Mouse (Mus musculus): ENCODE measurements around the gene Cpd. TPM values are rescaled to one million over a fixed set of nuclear protein-coding genes. Genes with fewer than 3 reads are reported as not detected.

The Cpd gene
- 10 to 100 TPM; 57.7 to 62.8 TPM for total RNA-seq (2021)

GRCm38 (mm10) chr11:76846878-76847222 is at the start of gene Cpd:
Gene Cpd, minus strand, starts transcription at chr11:76847018.
- peak; percentile 86 to 90 for DNase-seq (ENCODE audit: extremely low spot score in 1 of 2, low spot score in 1 of 2)

- DNase-seq (ENCODE audit: extremely low spot score in 1 of 2, low spot score in 1 of 2) = no peak
These were observed 49.5 kb upstream of the Cpd start for GRCm38 (mm10) chr11:76896360-76896759.

- no peak for DNase-seq (ENCODE audit: extremely low spot score in 1 of 2, low spot score in 1 of 2)
These were observed 47.4 kb upstream of the Cpd start for GRCm38 (mm10) chr11:76894240-76894639.

GRCm38 (mm10) chr11:76893570-76893969 is 46.8 kb upstream of the Cpd start:
- DNase-seq (ENCODE audit: extremely low spot score in 1 of 2, low spot score in 1 of 2) = no peak

- no peak for DNase-seq (ENCODE audit: extremely low spot score in 1 of 2, low spot score in 1 of 2)
These were observed 46.2 kb upstream of the Cpd start for GRCm38 (mm10) chr11:76892972-76893371.

- no peak for DNase-seq (ENCODE audit: extremely low spot score in 1 of 2, low spot score in 1 of 2)
These were observed 45.0 kb upstream of the Cpd start for GRCm38 (mm10) chr11:76891738-76892349.

GRCm38 (mm10) chr11:76891171-76891570 is 44.4 kb upstream of the Cpd start:
- DNase-seq (ENCODE audit: extremely low spot score in 1 of 2, low spot score in 1 of 2) = no peak

GRCm38 (mm10) chr11:76889339-76890164 is 42.7 kb upstream of the Cpd start:
- no peak for DNase-seq (ENCODE audit: extremely low spot score in 1 of 2, low spot score in 1 of 2)

GRCm38 (mm10) chr11:76884451-76884850 is 37.6 kb upstream of the Cpd start:
- no peak for DNase-seq (ENCODE audit: extremely low spot score in 1 of 2, low spot score in 1 of 2)

GRCm38 (mm10) chr11:76879816-76880215 is 33.0 kb upstream of the Cpd start:
- no peak for DNase-seq (ENCODE audit: extremely low spot score in 1 of 2, low spot score in 1 of 2)

- DNase-seq (ENCODE audit: extremely low spot score in 1 of 2, low spot score in 1 of 2) = no peak
These were observed 27.9 kb upstream of the Cpd start for GRCm38 (mm10) chr11:76874766-76875165.

- DNase-seq (ENCODE audit: extremely low spot score in 1 of 2, low spot score in 1 of 2) = no peak
These were observed 27.0 kb upstream of the Cpd start for GRCm38 (mm10) chr11:76873865-76874264.

GRCm38 (mm10) chr11:76872556-76873234 is 25.9 kb upstream of the Cpd start:
- no peak for DNase-seq (ENCODE audit: extremely low spot score in 1 of 2, low spot score in 1 of 2)

- DNase-seq (ENCODE audit: extremely low spot score in 1 of 2, low spot score in 1 of 2) = no peak
These were observed 14.4 kb upstream of the Cpd start for GRCm38 (mm10) chr11:76861185-76861584.

- DNase-seq (ENCODE audit: extremely low spot score in 1 of 2, low spot score in 1 of 2) = no peak
These were observed 12.4 kb upstream of the Cpd start for GRCm38 (mm10) chr11:76859261-76859660.

- DNase-seq (ENCODE audit: extremely low spot score in 1 of 2, low spot score in 1 of 2) = no peak
These were observed 12.0 kb upstream of the Cpd start for GRCm38 (mm10) chr11:76858781-76859180.

GRCm38 (mm10) chr11:76857111-76857510 is 10.3 kb upstream of the Cpd start:
- DNase-seq (ENCODE audit: extremely low spot score in 1 of 2, low spot score in 1 of 2) = no peak

GRCm38 (mm10) chr11:76856601-76857000 is 9.8 kb upstream of the Cpd start:
- no peak for DNase-seq (ENCODE audit: extremely low spot score in 1 of 2, low spot score in 1 of 2)

GRCm38 (mm10) chr11:76854475-76855341 is 7.9 kb upstream of the Cpd start:
- DNase-seq (ENCODE audit: extremely low spot score in 1 of 2, low spot score in 1 of 2) = no peak

- DNase-seq (ENCODE audit: extremely low spot score in 1 of 2, low spot score in 1 of 2) = no peak
These were observed 4.7 kb upstream of the Cpd start for GRCm38 (mm10) chr11:76851512-76851911.

GRCm38 (mm10) chr11:76849596-76849995 is 2.8 kb upstream of the Cpd start:
- DNase-seq (ENCODE audit: extremely low spot score in 1 of 2, low spot score in 1 of 2) = no peak
